Mouse (Mus musculus): ENCODE measurements around the gene Rpa1.

DNA sequence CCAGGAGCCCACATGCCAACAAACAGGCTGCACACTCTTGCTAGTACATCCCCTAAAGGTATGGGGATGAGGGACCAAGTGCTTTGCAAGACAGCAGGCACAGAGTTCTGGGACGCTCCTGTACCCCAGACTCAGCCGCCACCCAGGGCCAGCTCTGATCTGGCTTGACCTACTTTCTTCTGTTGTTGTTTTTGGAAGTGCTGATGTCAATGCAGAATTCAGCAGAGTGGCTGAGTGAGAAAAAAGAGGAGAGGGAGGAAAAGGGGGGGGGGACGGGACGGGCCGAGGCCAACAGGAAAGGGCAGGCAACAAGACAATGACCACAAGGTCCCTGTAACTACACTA lies 68.1 kb downstream of the Rpa1 start:
- no peak for TF ChIP-seq EP300 (IDR thresholded peaks at IDR 0.05; ENCODE audit: low read length)
- no peak for TF ChIP-seq CTCF (conservative IDR thresholded peaks at IDR 0.05 in 1 of 2, IDR thresholded peaks at IDR 0.05 in 1 of 2; ENCODE audit: low read depth in 2 of 2, low read length in 2 of 2)
- no peak for TF ChIP-seq NELFE (IDR thresholded peaks at IDR 0.05; ENCODE audit: low read depth, low read length)
- TF ChIP-seq KAT2A (IDR thresholded peaks at IDR 0.05; ENCODE audit: insufficient replicate concordance, low read length) = no peak
- no peak for TF ChIP-seq CHD2 (IDR thresholded peaks at IDR 0.05; ENCODE audit: low read length)
- no peak for TF ChIP-seq TBP (conservative IDR thresholded peaks at IDR 0.05; ENCODE audit: low read depth, low read length)
- no peak for TF ChIP-seq UBTF (IDR thresholded peaks at IDR 0.05; ENCODE audit: low read depth, low read length)
- no peak for TF ChIP-seq POLR2A (IDR thresholded peaks at IDR 0.05; ENCODE audit: low read depth, low read length)
- no peak for TF ChIP-seq ZMIZ1 (IDR thresholded peaks at IDR 0.05; ENCODE audit: low read depth, low read length)
- TF ChIP-seq JUND (conservative IDR thresholded peaks at IDR 0.05; ENCODE audit: low read depth, low read length) = no peak
- TF ChIP-seq GABPA (IDR thresholded peaks at IDR 0.05; ENCODE audit: insufficient replicate concordance, low read depth, low read length) = no peak
- TF ChIP-seq RCOR1 (conservative IDR thresholded peaks at IDR 0.05; ENCODE audit: low read depth, low read length) = no peak
